Mouse (Mus musculus) cerebellum, adult 2 months (tissue): ENCODE data around the gene C1qtnf1.

ENCODE experiments used
- CTCF ChIP-seq: fragments of 200-500 bp; IDR thresholded peaks from 2 replicates; pipeline ENCODE4 v1.5.1; 2011; ENCODE audit warnings: low read depth, mild to moderate bottlenecking, control low read depth, low read length, moderate library complexity, borderline replicate concordance; ENCODE audit not compliant: insufficient read depth
- POLR2A ChIP-seq: fragments of 200-500 bp; IDR thresholded peaks from 2 replicates; pipeline ENCODE4 v1.6.1; 2011; ENCODE audit warnings: low read length, control low read depth, borderline replicate concordance; ENCODE audit not compliant: insufficient read depth

GRCm38 (mm10) chr11:118399891-118400565, 28.0 kb upstream of the C1qtnf1 start:
- no peak for TF ChIP-seq POLR2A
- TF ChIP-seq CTCF = no peak
